Mouse (Mus musculus): ENCODE results near the gene Mgmt.
A peak's percentile ranks its signal among the peaks of the same experiment; 100 is the strongest.

Mgmt gene

GRCm38 (mm10) chr7:136912901-136913300 is 18.5 kb downstream of the Mgmt start:
- DNase-seq (ENCODE audit: low read depth, low spot score), result no peak

DNA sequence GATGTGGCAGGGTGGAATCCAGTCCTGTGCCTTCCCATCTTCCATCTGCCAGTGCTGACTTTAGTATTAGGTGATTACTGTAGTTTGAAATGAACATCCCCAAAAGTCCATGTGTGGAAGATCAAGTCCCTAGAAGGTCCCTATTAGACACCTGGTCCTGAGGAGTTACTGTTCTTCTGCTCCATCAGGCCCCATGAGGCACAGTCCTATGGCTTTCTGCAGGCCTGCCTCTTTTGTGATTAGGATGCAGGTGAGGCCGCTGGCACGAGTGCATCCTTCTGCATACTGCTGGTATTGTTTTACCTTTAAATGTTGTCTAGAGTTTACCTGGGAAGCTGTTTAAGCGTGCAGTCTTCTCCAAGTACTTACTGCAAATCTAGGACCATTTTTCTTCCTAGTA is 21.6 kb downstream of the Mgmt start:
- no peak for DNase-seq (ENCODE audit: low read depth, low spot score)

DNA sequence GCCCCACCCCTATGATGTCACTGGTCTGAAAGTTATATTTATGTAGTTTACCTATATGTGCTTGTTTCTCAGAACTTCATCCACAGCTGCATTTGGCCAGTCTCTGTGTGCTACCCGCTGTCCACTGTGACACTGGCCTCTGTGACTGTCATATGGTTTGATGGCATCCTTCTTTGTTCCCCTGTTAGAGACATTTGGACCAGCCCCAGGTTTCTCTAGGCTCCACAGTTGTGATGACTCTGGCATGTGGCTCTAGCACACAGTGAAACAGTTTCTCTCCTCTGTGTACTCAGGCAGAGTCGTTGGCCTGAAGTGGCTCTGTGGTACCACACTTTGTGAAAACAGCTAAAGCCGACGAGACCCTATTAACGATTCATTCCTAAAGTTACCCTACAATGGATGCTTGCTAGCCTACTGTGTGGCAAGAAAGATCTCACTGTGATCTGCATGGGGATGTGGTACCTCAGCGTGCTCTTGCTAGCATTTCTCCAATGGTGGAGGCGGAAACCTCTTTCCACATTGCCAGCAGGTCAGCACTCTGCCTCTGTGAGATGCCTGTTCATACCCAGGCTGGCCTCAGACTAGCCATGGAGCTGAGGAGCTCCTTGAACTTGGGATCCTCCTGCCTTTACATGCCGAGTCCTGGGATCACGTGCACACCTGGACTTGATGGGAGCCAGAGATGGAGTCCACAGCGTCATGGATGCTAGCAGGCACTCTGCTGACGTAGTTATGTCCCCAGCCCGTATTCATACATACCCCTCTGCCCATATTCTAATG is 26.8 kb downstream of the Mgmt start:
- no peak for DNase-seq (ENCODE audit: low read depth, low spot score)

GRCm38 (mm10) chr7:136922230-136922629 is 27.8 kb downstream of the Mgmt start:
- DNase-seq (ENCODE audit: low read depth, low spot score), result no peak

- DNase-seq (ENCODE audit: low read depth, low spot score), result no peak
Measured at GRCm38 (mm10) chr7:136924610-136925260, 30.3 kb downstream of the Mgmt start.

GRCm38 (mm10) chr7:136926178-136926577 is 31.8 kb downstream of the Mgmt start:
- DNase-seq (ENCODE audit: low read depth, low spot score), result no peak

DNA sequence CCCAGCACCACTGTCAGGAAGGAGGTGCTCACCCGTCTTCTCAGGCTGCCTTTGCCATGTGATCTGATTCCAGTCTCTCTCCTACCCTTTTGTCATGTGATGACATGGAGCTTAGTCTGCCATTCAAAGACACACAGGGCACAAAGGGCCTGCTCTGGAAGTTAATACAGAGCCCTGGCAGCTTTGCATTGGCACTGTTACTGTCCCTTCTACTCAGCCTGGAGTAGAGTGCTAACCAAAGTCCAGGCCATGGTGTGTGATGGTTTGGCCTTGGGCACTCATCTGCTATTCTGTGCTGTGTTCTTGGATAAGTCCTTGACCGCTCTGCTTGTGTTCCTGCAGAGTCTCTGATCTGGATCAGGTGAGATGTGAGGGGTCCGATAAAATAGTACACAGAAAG is 36.0 kb downstream of the Mgmt start:
- no peak for DNase-seq (ENCODE audit: low read depth, low spot score)

DNA sequence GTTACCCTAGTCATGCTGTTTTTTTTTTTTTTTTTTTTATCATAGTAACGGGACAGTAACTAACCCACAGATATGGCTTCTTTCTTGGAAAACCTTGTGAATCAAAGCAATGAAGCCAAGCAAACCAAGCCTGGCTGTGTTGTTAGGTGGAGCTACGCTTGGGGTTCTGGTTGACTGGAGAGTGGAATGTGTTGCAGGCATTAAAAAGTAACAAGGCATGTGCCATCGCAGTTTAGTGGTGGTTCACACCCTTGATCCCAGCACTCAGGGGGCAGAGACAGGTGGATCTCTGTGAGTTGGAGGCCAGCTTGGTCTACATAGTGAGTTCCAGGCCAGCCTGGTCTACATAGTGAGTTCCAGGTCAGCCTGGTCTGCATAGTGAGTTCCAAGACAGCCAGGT is 39.0 kb downstream of the Mgmt start:
- no peak for DNase-seq (ENCODE audit: low read depth, low spot score)

DNA sequence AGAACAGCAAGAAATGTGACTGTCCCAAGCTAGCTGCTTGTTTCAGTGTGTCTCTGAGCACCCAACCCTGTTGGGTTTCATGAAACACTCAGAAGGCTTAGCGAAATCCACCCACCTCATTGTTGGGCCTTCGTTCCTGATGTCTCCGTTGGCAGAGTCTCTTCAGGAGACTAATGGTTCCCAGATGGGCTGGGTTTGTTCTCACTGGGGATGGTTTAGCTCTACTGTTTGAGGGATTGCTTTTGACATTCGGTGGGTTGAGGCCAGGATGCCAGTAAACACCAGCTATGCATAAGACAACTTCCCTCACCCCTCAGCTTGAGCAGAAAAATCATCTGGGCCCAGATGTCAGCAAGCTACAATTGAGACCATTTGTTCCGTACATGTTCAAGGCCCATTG is 39.9 kb downstream of the Mgmt start:
- no peak for DNase-seq (ENCODE audit: low read depth, low spot score)

- no peak for DNase-seq (ENCODE audit: low read depth, low spot score)
Measured at GRCm38 (mm10) chr7:136934784-136935183, 40.4 kb downstream of the Mgmt start.

DNA sequence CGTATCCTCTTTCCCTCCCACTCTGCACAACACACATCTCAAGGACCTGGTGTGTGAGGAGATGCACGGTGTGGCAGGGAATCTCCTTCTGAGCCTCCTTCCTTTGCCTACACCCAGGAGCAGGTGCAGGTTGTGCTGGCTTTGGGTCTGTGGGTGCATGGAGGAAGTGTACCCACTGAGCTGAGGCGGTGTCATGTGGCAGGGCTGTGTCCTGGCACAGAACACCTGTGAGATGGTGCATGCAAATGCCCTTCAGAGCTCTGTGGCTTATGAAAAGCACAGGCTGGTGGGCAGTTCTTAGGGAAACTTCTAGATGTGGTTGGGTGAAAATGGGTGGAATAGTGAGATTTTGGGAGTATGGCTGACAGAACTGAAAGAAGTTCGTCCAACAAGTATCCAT is 44.0 kb downstream of the Mgmt start:
- DNase-seq (ENCODE audit: low read depth, low spot score), result no peak

DNA sequence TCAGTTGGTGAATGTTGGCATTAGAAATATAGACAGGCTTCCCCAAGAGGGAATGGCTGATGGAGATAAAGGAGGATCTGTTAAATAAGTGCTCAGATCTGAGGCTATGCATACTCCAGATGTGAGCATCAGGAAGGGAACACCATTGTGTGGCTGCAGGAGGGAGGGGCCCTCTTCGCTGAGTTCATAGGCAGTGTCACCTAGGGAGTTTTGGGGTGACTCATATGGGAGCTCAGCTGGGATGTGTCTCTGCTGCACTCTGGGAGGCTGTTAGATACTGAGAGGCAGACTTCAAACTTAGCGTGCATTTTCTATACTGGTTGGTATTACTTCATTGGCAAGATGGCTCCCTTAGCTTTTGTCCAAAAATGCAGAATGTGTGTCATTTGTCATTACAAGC is 48.0 kb downstream of the Mgmt start:
- no peak for DNase-seq (ENCODE audit: low read depth, low spot score)

- no peak for DNase-seq (ENCODE audit: low read depth, low spot score)
Measured at GRCm38 (mm10) chr7:136943886-136944285, 49.5 kb downstream of the Mgmt start.

- no peak for DNase-seq (ENCODE audit: low read depth, low spot score)
Measured at GRCm38 (mm10) chr7:136945697-136946096, 51.3 kb downstream of the Mgmt start.

DNA sequence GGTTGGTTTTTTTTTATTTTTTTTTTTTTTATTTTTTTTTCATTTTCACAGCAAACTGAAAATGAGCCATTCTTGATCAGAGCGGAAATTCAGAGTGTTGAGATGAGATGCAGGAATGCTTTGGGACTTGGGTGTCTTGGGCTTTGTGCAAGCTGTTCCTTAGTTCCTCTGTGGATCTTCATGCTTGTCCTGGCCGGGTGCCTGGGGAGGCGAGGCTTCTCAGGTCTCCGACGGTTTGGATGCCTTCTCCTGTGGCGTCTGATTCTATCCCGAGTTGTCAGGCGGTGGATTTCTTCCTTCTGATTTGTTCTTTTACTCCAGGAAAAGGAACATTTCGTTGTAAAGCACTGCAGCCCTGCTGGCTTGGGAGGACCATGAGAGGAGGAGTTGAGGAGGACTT is 51.7 kb downstream of the Mgmt start:
- DNase-seq (ENCODE audit: low read depth, low spot score), result peak; percentile 10

DNA sequence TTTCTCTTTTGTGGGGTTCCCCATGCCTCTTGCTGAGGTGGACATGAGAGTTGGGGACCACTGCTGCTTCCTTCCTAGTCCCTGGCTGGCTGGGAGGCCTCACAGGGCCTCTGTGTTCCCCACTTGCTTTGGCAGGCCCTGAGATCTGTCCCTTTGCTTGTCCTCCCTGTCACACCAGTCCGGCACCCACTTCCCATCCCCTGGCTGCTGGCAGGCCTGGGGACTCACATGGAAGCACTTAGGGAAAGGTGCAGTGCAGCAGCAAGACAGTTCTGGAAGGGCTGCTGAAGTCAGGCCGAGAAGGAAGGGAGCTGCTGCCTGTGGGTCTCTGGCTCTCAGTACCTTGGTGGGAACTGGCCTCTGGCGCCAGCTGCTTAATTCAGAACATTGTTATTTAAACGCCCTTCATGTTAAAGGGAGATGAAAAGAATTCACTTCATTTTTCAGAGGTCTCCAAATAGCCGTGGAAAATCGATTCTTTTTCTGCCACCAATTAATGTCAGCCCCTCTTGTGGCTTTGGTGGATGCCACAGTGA is 53.9 kb downstream of the Mgmt start:
- DNase-seq (ENCODE audit: low read depth, low spot score), result no peak

DNA sequence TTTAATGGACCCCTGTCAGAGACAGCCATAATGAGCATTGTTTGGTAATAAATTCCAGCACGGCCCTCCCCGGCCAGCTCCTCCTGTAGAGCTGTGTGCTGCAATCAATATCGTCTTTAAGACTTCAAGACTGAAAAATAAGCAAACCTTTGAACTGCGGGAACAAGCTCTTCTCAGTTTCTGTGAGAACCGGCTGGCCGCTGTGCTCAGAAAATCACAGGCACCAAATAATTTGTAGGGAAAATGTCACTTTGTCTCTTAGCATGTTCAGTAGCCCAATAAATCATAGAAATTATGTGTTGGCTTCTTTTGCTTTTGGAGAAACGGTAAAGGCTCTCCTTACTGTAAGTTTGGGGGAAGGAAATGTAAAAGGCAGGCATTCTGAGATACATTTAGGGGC is 58.2 kb downstream of the Mgmt start:
- no peak for DNase-seq (ENCODE audit: low read depth, low spot score)

DNA sequence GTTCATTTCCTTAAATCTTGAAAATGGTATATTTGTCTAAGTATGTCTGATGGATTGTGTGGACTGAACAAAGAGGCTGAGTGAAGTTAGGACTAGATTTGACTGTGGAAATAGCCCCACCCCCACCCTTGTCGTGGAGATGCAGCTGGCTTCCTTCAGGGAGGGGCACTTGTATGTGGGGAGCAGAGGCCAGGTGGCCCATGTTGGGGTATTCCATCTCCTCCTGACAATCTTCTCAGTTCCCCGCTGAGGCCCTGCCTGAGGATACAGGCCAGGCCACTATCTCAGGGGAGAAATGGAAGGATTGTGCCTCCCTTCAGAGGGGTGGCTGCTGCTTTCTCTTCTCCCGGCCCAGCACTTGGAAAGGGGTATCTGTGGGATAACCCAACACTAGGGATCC is 58.8 kb downstream of the Mgmt start:
- no peak for DNase-seq (ENCODE audit: low read depth, low spot score)

DNA sequence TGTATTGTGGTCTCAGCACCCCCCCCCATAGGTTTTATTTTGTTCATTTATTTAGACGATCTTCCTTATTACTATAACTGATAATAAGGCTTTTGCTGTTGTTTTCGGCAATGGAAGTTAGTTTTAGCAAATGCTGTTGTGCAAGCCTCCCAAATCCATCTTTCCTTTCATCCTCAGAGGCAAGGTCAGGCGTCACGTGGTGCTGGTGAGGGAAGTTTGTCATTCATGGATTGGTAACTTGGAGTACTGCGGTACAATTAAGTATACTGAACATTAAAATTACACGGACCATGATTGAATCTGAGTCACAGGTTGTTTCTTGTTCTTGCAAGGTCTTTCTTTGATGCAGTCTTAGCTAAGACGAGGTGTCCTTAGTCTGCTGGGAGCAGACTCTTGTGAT is 77.9 kb downstream of the Mgmt start:
- DNase-seq (ENCODE audit: low read depth, low spot score), result no peak

DNA sequence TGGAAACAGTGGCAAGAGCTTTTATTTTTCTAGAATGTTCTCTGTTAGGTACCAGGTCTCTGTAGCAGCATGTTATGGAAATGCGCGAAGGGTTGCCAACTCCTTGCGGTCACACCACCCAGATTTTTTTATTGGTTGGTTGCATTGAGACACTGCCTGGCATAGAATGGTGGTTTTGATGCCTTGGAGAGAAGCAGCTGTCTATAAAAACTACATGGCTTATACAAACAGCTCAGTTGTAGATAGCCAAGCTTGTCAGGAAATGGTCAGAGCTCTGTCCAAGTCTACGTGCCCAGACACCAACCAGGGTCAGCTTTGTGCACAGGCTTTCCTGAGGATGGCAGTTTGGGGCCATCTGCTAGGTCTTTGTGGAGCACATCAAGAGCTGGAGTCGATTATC is 80.6 kb downstream of the Mgmt start:
- DNase-seq (ENCODE audit: low read depth, low spot score), result no peak

GRCm38 (mm10) chr7:136997456-136997855 is 103.0 kb downstream of the Mgmt start:
- DNase-seq (ENCODE audit: low read depth, low spot score), result no peak

GRCm38 (mm10) chr7:137000703-137001102 is 106.3 kb downstream of the Mgmt start:
- DNase-seq (ENCODE audit: low read depth, low spot score), result no peak

DNA sequence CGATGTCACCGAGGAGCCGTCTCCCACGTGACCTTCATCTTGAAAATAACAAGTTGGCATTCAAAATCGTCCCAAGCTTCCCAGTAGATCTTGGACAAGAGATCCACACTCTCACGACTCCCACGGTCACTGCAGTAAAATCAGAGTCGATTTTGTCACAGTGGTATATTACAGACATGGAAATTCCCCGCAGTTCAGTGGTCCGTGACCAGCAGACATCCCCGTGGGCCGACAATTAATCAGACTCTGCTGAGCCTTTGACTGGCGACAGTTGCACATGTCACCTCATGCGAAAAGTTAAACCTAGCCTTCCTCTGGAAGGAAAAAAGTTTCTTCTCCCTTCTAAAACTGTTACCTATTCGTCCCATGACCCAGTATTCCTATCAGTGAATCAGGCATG is 106.8 kb downstream of the Mgmt start:
- DNase-seq (ENCODE audit: low read depth, low spot score), result no peak

All from skeletal muscle tissue, adult 2 months (tissue).